Mouse (Mus musculus) heart, embryonic 14.5 days (tissue): ENCODE results near the gene Hcn1. TPM values are rescaled to one million over a fixed set of nuclear protein-coding genes. Genes with fewer than 3 reads are reported as not detected.

ENCODE experiments used
- ATAC-seq: fragments of 200-750 bp; cut with Nextera tagmentation; 2 replicates; pipeline ENCODE4 v1.8.0; 2017; ENCODE audit warnings: low read depth, moderate TSS enrichment; ENCODE audit not compliant: insufficient number of reproducible peaks, insufficient read depth, low FRiP score
- H3K27ac ChIP-seq, 2 experiments: fragments of 200-500 bp in 1 of 2; fragments of 300-500 bp in 1 of 2; sonication (generic) in 1 of 2; replicated peaks in 1 of 2; 2 replicates each; pipeline ENCODE4 v1.5.1; 2012 to 2014; ENCODE audit warnings: low read depth in 2 of 2, low read length in 2 of 2, control low read depth in 1 of 2, mild to moderate bottlenecking in 1 of 2, mixed read lengths in 1 of 2; ENCODE audit not compliant: control insufficient read depth in 1 of 2, insufficient read depth in 1 of 2
- H3K27me3 ChIP-seq: fragments of 300-500 bp; sonication (generic); 2 replicates; pipeline ENCODE4 v1.6.1; 2014; ENCODE audit warnings: mild to moderate bottlenecking, low read length, control low read depth; ENCODE audit not compliant: control insufficient read depth, insufficient read depth
- H3K36me3 ChIP-seq: fragments of 300-500 bp; sonication (generic); 2 replicates; pipeline ENCODE4 v1.6.1; 2014; ENCODE audit warnings: mild to moderate bottlenecking, control low read depth, low read length, mixed read lengths; ENCODE audit not compliant: control insufficient read depth, insufficient read depth
- H3K4me1 ChIP-seq, 2 experiments: fragments of 200-500 bp in 1 of 2; fragments of 300-500 bp in 1 of 2; sonication (generic) in 1 of 2; 2 replicates each; pipeline ENCODE4 v1.6.1; 2012 to 2014; ENCODE audit warnings: low read length in 2 of 2, control low read depth in 1 of 2, mixed read lengths in 1 of 2; ENCODE audit not compliant: control insufficient read depth in 2 of 2, insufficient read depth in 2 of 2
- H3K4me2 ChIP-seq: fragments of 300-500 bp; sonication (generic); 2 replicates; pipeline ENCODE4 v1.6.1; 2014; ENCODE audit warnings: mild to moderate bottlenecking, low read length
- H3K4me3 ChIP-seq, 2 experiments: fragments of 200-500 bp in 1 of 2; fragments of 300-500 bp in 1 of 2; sonication (generic) in 1 of 2; 2 replicates each; pipeline ENCODE4 v1.5.1; 2012 to 2014; ENCODE audit warnings: low read length in 2 of 2, mild to moderate bottlenecking in 2 of 2, control low read depth in 1 of 2, low read depth in 1 of 2, moderate library complexity in 1 of 2; ENCODE audit not compliant: control insufficient read depth in 1 of 2, insufficient read depth in 1 of 2
- H3K9ac ChIP-seq: fragments of 300-500 bp; sonication (generic); 2 replicates; pipeline ENCODE4 v1.6.1; 2014; ENCODE audit warnings: mild to moderate bottlenecking, low read length
- H3K9me3 ChIP-seq: fragments of 300-500 bp; sonication (generic); 2 replicates; pipeline ENCODE4 v1.6.1; 2016; ENCODE audit warnings: low read length, control low read depth; ENCODE audit not compliant: control insufficient read depth
- WGBS: fragments of 180-500 bp; shearing (Covaris S2); extraction: QIAGEN DNeasy Blood & Tissue Kit; methylation state at CpG from one replicate; pipeline ENCODE4 v1.1.7; 2014; 5-methylcytosine and 5-hydroxymethylcytosine counted together
- polyA plus RNA-seq: library from polyadenylated mRNA; unstranded; fragments of >200 nt; fragmentation: Nextera tagmentation; extraction: Ambion mirVana; gene quantifications from 2 replicates; pipeline ENCODE4 v1.2.1, GENCODE M21; 2014

Gene Hcn1
- polyA plus RNA-seq, 1 experiment from 2014 or later = 0.14 TPM

- Histone ChIP-seq H3K4me3 (no peak overlapping the region), H3K27ac (no peak overlapping the region), H3K36me3 (no peaks in the 10 kb centered on the region), H3K4me1 (no peaks in the 10 kb centered on the region), H3K4me2 (no peak overlapping the region), H3K9me3 (no peaks in the 10 kb centered on the region), H3K9ac (no peak overlapping the region), H3K27me3 (no peaks in the 10 kb centered on the region)
- WGBS = 75% methylated on average over 4 of the region's 4 CpGs
- ATAC-seq = no peak
Observed at GRCm38 (mm10) chr13:118028662-118029061, 426.5 kb downstream of the Hcn1 start.

GRCm38 (mm10) chr13:118029579-118029978, 427.5 kb downstream of the Hcn1 start:
- H3K27me3 ChIP-seq = no peaks in the 10 kb centered on the region
- H3K9me3 ChIP-seq = no peaks in the 10 kb centered on the region
- no peak overlapping the region for H3K27ac ChIP-seq
- no peaks in the 10 kb centered on the region for H3K36me3 ChIP-seq
- no peak overlapping the region for H3K4me3 ChIP-seq
- WGBS = 60% methylated on average over 3 of the region's 3 CpGs
- H3K4me2 ChIP-seq = no peak overlapping the region
- ATAC-seq = no peak
- H3K9ac ChIP-seq = no peak overlapping the region
- no peaks in the 10 kb centered on the region for H3K4me1 ChIP-seq

- Histone ChIP-seq H3K27me3 (no peaks in the 10 kb centered on the region), H3K9me3 (no peaks in the 10 kb centered on the region), H3K27ac (no peak overlapping the region), H3K4me2 (no peak overlapping the region), H3K4me3 (no peak overlapping the region), H3K9ac (no peak overlapping the region), H3K4me1 (no peaks in the 10 kb centered on the region), H3K36me3 (no peaks in the 10 kb centered on the region)
- WGBS = 85% methylated on average over 5 of the region's 5 CpGs
- ATAC-seq = no peak
Observed at GRCm38 (mm10) chr13:118035598-118035997, 433.5 kb downstream of the Hcn1 start.
